Comparison of ENCODE assay signal across 7 mouse cellular contexts in genomic region chr11:78176402-78176862, GRCm38 (mm10). TPM values are rescaled to one million over a fixed set of nuclear protein-coding genes. Genes with fewer than 3 reads are reported as not detected.
DNase-seq lines count a peak whose midpoint lies in the region; ATAC-seq lines count a peak whose summit lies in the region.

Nek8 (minus strand) TSS chr11:78176675.
Tlcd1 (plus strand) TSS chr11:78176711.

- peak; percentile 89 to 92 for DNase-seq in adrenal gland, adult 18-20 months (ENCODE audit: low spot score in 2 of 2)
- DNase-seq in embryo, embryonic 10 days (ENCODE audit: low spot score): peak; percentile 95
- peak; percentile 88 to 91 for DNase-seq in gastrocnemius, postnatal 36 days
- DNase-seq in intestine, embryonic 14.5 days (ENCODE audit: low spot score): peak; percentile 94
- DNase-seq in limb, embryonic 10.5 days (ENCODE audit: low spot score): peak; percentile 91
- peak; percentile 99 for DNase-seq in midbrain, embryonic 11.5 days (ENCODE audit: low spot score, missing footprints)
- peak; percentile 73 for DNase-seq in right cerebral cortex, postnatal 4 days

- H3K4me3 ChIP-seq in intestine, embryonic 14.5 days (ENCODE audit: low read depth, low read length): peak within 1 kb of the TSS; percentile 58
- H3K4me3 ChIP-seq in limb, embryonic 10.5 days: peak within 1 kb of the TSS; percentile 61
- peak within 1 kb of the TSS; percentile 60 for H3K4me3 ChIP-seq in midbrain, embryonic 11.5 days (ENCODE audit: low read depth, low read length)

- peaks cover 25% of the 10 kb centered on the region for H3K36me3 ChIP-seq in intestine, embryonic 14.5 days (ENCODE audit: control insufficient read depth, insufficient read depth, low read length)
- H3K36me3 ChIP-seq in limb, embryonic 10.5 days: peaks cover 42% of the 10 kb centered on the region
- H3K36me3 ChIP-seq in midbrain, embryonic 11.5 days (ENCODE audit: control insufficient read depth, insufficient read depth, low read length): peaks cover 13% of the 10 kb centered on the region

- peaks cover 38% of the 10 kb centered on the region for H3K4me1 ChIP-seq in intestine, embryonic 14.5 days (replicated peaks; ENCODE audit: control insufficient read depth, insufficient read depth, low read length)
- H3K4me1 ChIP-seq in limb, embryonic 10.5 days: peaks cover 53% of the 10 kb centered on the region
- peaks cover 35% of the 10 kb centered on the region for H3K4me1 ChIP-seq in midbrain, embryonic 11.5 days (ENCODE audit: control insufficient read depth, insufficient read depth, low read length)

- peak within 1 kb of the TSS; percentile 98 for H3K4me2 ChIP-seq in intestine, embryonic 14.5 days (ENCODE audit: low read length)
- H3K4me2 ChIP-seq in midbrain, embryonic 11.5 days: peak within 1 kb of the TSS; percentile 86

- peak within 1 kb of the TSS; percentile 47 for H3K9ac ChIP-seq in intestine, embryonic 14.5 days (ENCODE audit: low read length)
- peak within 1 kb of the TSS; percentile 60 for H3K9ac ChIP-seq in midbrain, embryonic 11.5 days (ENCODE audit: low read length)

- H3K27ac ChIP-seq in intestine, embryonic 14.5 days (ENCODE audit: low read depth): peak within 1 kb of the TSS; percentile 94
- H3K27ac ChIP-seq in limb, embryonic 10.5 days: peak within 1 kb of the TSS; percentile 92
- H3K27ac ChIP-seq in midbrain, embryonic 11.5 days (ENCODE audit: low read depth, low read length): peak within 1 kb of the TSS; percentile 25

- no peaks in the 10 kb centered on the region for H3K27me3 ChIP-seq in intestine, embryonic 14.5 days (replicated peaks; ENCODE audit: control insufficient read depth, insufficient read depth, low read length)
- H3K27me3 ChIP-seq in limb, embryonic 10.5 days (ENCODE audit: low read depth, poor library complexity, severe bottlenecking): no peaks in the 10 kb centered on the region
- H3K27me3 ChIP-seq in midbrain, embryonic 11.5 days (ENCODE audit: control insufficient read depth, insufficient read depth, low read length): no peaks in the 10 kb centered on the region

- H3K9me3 ChIP-seq in intestine, embryonic 14.5 days (ENCODE audit: control insufficient read depth, low read length): no peaks in the 10 kb centered on the region
- H3K9me3 ChIP-seq in limb, embryonic 10.5 days (replicated peaks): no peaks in the 10 kb centered on the region
- no peaks in the 10 kb centered on the region for H3K9me3 ChIP-seq in midbrain, embryonic 11.5 days (ENCODE audit: control insufficient read depth, low read length)

- under 1% methylated on average over 32 of the region's 32 CpGs for whole genome bisulfite sequencing in intestine, embryonic 14.5 days
- under 1% methylated on average over 32 of the region's 32 CpGs for WGBS in limb, embryonic 10.5 days
- 0% methylated on average over 32 of the region's 32 CpGs for WGBS in midbrain, embryonic 11.5 days

- intact Hi-C loops in gastrocnemius, postnatal 36 days (cut with DNase I): loop anchor here (5.0 kb wide), 1 partner anchor 194 kb away; the partner anchor contains the start of gene Phf12

- peak; percentile 57; the same call in 1 of the 2 replicates for ATAC-seq in intestine, embryonic 14.5 days (replicated peaks; ENCODE audit: low FRiP score, low TSS enrichment, low read depth)
- ATAC-seq in midbrain, embryonic 11.5 days (ENCODE audit: low FRiP score): peak; percentile 72

RNA-seq across cellular contexts. Expression of gene Nek8, which starts in this region (rescaled TPM):
- total RNA-seq in adrenal gland, adult 18-20 months (2021): 10 to 100 TPM in 1 of 2 experiments, 1 to 10 TPM in 1; 9.8 to 12.8 TPM
- total RNA-seq in gastrocnemius, postnatal 36 days (2021): under 1 TPM; 0.59 to 0.64 TPM
- 15.2 and 15.4 TPM in 2 replicates for polyA plus RNA-seq in intestine, embryonic 14.5 days (2014; fragmentation: Nextera tagmentation; extraction: Ambion mirVana)
- 17.3 and 19.9 TPM in 2 replicates for polyA plus RNA-seq in limb, embryonic 10.5 days (2016; fragmentation: Nextera tagmentation; extraction: Ambion mirVana)
- 6.4 and 7.1 TPM in 2 replicates for polyA plus RNA-seq in midbrain, embryonic 11.5 days (2014; fragmentation: Nextera tagmentation; extraction: Ambion mirVana)

RNA-seq across cellular contexts. Expression of gene Tlcd1, which starts in this region (rescaled TPM):
- total RNA-seq in adrenal gland, adult 18-20 months (2021): 10 to 100 TPM; 54.7 to 76.5 TPM
- 1 to 10 TPM in 1 of 2 experiments, under 1 TPM in 1; 0.99 to 1.4 TPM for total RNA-seq in gastrocnemius, postnatal 36 days (2021)
- polyA plus RNA-seq in intestine, embryonic 14.5 days (2014; fragmentation: Nextera tagmentation; extraction: Ambion mirVana): 37.5 and 38.8 TPM in 2 replicates
- 10.0 and 13.1 TPM in 2 replicates for polyA plus RNA-seq in limb, embryonic 10.5 days (2016; fragmentation: Nextera tagmentation; extraction: Ambion mirVana)
- polyA plus RNA-seq in midbrain, embryonic 11.5 days (2014; fragmentation: Nextera tagmentation; extraction: Ambion mirVana): 7.9 and 8.5 TPM in 2 replicates

Comparison
In these comparisons a context has a peak if more than half of its experiments do, and no peak if none do; other contexts are left out.
1. Peak in every context shown above with its lines: DNase-seq, ATAC-seq, H3K4me3 ChIP-seq and H3K27ac ChIP-seq.
2. RNA of gene Nek8 (total RNA-seq): 9.8 to 12.8 TPM in adrenal gland, adult 18-20 months; 0.59 to 0.64 TPM in gastrocnemius, postnatal 36 days; every median in the first group is over 4 times any median in the second.
3. RNA of gene Tlcd1 (total RNA-seq): 54.7 to 76.5 TPM in adrenal gland, adult 18-20 months; 0.99 to 1.4 TPM in gastrocnemius, postnatal 36 days; every median in the first group is over 10 times any median in the second.
4. H3K27ac ChIP-seq: peak in every context shown above with its lines; median percentile 94 in intestine, embryonic 14.5 days; 92 in limb, embryonic 10.5 days; 25 in midbrain, embryonic 11.5 days.